In genomic region chr3:137340938-137341337, GRCm38 (mm10) we compare ENCODE assay signal across 9 mouse cellular contexts. TPM values are rescaled to one million over a fixed set of nuclear protein-coding genes. Genes with fewer than 3 reads are reported as not detected.
DNase-seq lines count a peak whose midpoint lies in the region; ATAC-seq and TF ChIP-seq lines count a peak whose summit lies in the region.
"Had no signal": no experiment of that assay in that cellular context is flagged by ENCODE, and none has a peak within 500 bp of the region (broad histone marks: within the 10 kb centered on the region; RNA-seq: fewer than 3 reads in every experiment).

TSS of gene Emcn (plus strand) at chr3:137341067.

- H3K4me2 ChIP-seq in forebrain, embryonic 12.5 days, result no peak within 1 kb of the TSS
- H3K4me2 ChIP-seq in forebrain, embryonic 15.5 days (replicated peaks), result no peak within 1 kb of the TSS

- DNase-seq in heart, postnatal 25 days (ENCODE audit: low spot score), result no peak
- DNase-seq in kidney, postnatal 36 days, result peak; percentile 56 to 58
- DNase-seq in right cerebral cortex, postnatal 10 days (ENCODE audit: low spot score in 2 of 2), result no peak
- no peak for DNase-seq in spleen, postnatal 4 days (ENCODE audit: low spot score in 2 of 2)
- no peak for DNase-seq in embryo, embryonic 10.5 days (ENCODE audit: low spot score)

- H3K4me1 ChIP-seq in forebrain, embryonic 12.5 days, result no peaks in the 10 kb centered on the region; the same call in 1 of the 2 replicates
- H3K4me1 ChIP-seq in forebrain, embryonic 15.5 days, result no peaks in the 10 kb centered on the region
- no peaks in the 10 kb centered on the region for H3K4me1 ChIP-seq in cortical plate, adult 2 months (ENCODE audit: control insufficient read depth, insufficient read depth, low read length)

- H3K9me3 ChIP-seq in forebrain, embryonic 12.5 days, result no peaks in the 10 kb centered on the region
- no peaks in the 10 kb centered on the region for H3K9me3 ChIP-seq in forebrain, embryonic 15.5 days

- TF ChIP-seq POLR2A in cortical plate, adult 2 months (IDR thresholded peaks at IDR 0.05; ENCODE audit: extremely low read depth, insufficient read depth, low read length), result no peak

- 62% methylated on average over 8 of the region's 8 CpGs for WGBS in forebrain, embryonic 12.5 days
- 62% methylated on average over 8 of the region's 8 CpGs for WGBS in forebrain, embryonic 15.5 days

- H3K4me3 ChIP-seq in forebrain, embryonic 12.5 days (replicated peaks), result no peak within 1 kb of the TSS
- H3K4me3 ChIP-seq in forebrain, embryonic 15.5 days, result no peak within 1 kb of the TSS
- peak within 1 kb of the TSS; percentile 26 for H3K4me3 ChIP-seq in cortical plate, adult 2 months (ENCODE audit: insufficient read depth, low read length)

- TF ChIP-seq CTCF in cortical plate, adult 2 months (IDR thresholded peaks at IDR 0.05; ENCODE audit: extremely low read depth, insufficient read depth, low read length), result no peak

- no peak within 1 kb of the TSS for H3K27ac ChIP-seq in forebrain, embryonic 12.5 days
- H3K27ac ChIP-seq in forebrain, embryonic 15.5 days (replicated peaks), result no peak within 1 kb of the TSS
- H3K27ac ChIP-seq in cortical plate, adult 2 months (ENCODE audit: insufficient read depth, low read length), result peak within 1 kb of the TSS; percentile 45

- no peak within 1 kb of the TSS for H3K9ac ChIP-seq in forebrain, embryonic 12.5 days
- no peak within 1 kb of the TSS for H3K9ac ChIP-seq in forebrain, embryonic 15.5 days (replicated peaks)

- no peaks in the 10 kb centered on the region for H3K27me3 ChIP-seq in forebrain, embryonic 12.5 days
- no peaks in the 10 kb centered on the region for H3K27me3 ChIP-seq in forebrain, embryonic 15.5 days

- no peaks in the 10 kb centered on the region for H3K36me3 ChIP-seq in forebrain, embryonic 12.5 days (replicated peaks)
- no peaks in the 10 kb centered on the region for H3K36me3 ChIP-seq in forebrain, embryonic 15.5 days

- ATAC-seq in forebrain, embryonic 12.5 days (ENCODE audit: low FRiP score), result no peak
- no peak for ATAC-seq in forebrain, embryonic 15.5 days (replicated peaks)

- intact Hi-C loops in heart, postnatal 25 days (cut with DNase I), result loop anchor here (5.0 kb wide), 2 partner anchors 59 to 194 kb away; no protein-coding TSS in a partner anchor

RNA-seq across cellular contexts. Expression of gene Emcn, which starts in this region (rescaled TPM):
- polyA plus RNA-seq in forebrain, embryonic 12.5 days (2016; fragmentation: Nextera tagmentation; extraction: Ambion mirVana), result 14.4 and 14.6 TPM in 2 replicates
- 8.0 and 9.0 TPM in 2 replicates for polyA plus RNA-seq in forebrain, embryonic 15.5 days (2015; fragmentation: Nextera tagmentation; extraction: Ambion mirVana)
- polyA plus RNA-seq in cortical plate, adult 2 months (2012; rRNA removed), result 14.1 and 16.3 TPM in 2 replicates
- total RNA-seq in heart, postnatal 25 days (2021), result 10 to 100 TPM; 51.2 to 56.4 TPM
- polyA plus RNA-seq: C2C12 had no signal

Comparison
In these comparisons a context has a peak if more than half of its experiments do, and no peak if none do; other contexts are left out.
1. DNase-seq: peak in kidney, postnatal 36 days (2 of 2); none in heart, postnatal 25 days (single experiment), right cerebral cortex, postnatal 10 days (0 of 2), spleen, postnatal 4 days (0 of 2) and embryo, embryonic 10.5 days (single experiment).